15 mouse cellular contexts compared by ENCODE assay signal in the genomic region with DNA sequence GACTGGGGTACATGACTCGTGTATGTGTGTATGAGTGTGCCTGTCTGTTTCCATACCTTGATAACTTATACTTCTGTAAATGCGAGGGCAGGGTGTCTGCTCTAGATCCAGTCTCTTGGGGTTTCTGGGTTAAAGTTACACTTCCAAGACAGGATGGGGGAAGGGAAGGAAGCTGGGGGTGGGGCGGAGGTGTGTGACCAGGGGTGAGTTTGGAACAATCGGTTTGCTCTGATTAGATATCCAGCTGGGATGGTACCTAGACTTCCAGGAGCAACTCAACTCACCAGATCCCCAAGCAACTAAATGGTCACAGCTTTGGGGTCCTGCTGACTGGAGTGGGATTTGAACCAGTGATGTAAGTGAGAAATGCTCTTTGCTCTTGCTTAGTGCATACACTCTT.
"Had no signal": no experiment of that assay in that cellular context is flagged by ENCODE, and none has a peak within 500 bp of the region (broad histone marks: within the 10 kb centered on the region; RNA-seq: fewer than 3 reads in every experiment).

No protein-coding gene starts in this region.

- H3K9me3 ChIP-seq: limb, embryonic 15.5 days; liver, embryonic 12.5 days; midbrain, embryonic 10.5 days; neural tube, embryonic 12.5 days had no signal

- H3K27me3 ChIP-seq: limb, embryonic 15.5 days; liver, embryonic 12.5 days; neural tube, embryonic 12.5 days had no signal

- ATAC-seq: liver, embryonic 12.5 days had no signal

- H3K4me2 ChIP-seq: limb, embryonic 15.5 days; liver, embryonic 12.5 days; lung, embryonic 14.5 days; neural tube, embryonic 12.5 days had no signal

- H3K27ac ChIP-seq: kidney, postnatal 0 days; limb, embryonic 15.5 days; liver, embryonic 12.5 days; midbrain, embryonic 10.5 days; neural tube, embryonic 12.5 days had no signal

- H3K9ac ChIP-seq: limb, embryonic 15.5 days; liver, embryonic 12.5 days; lung, embryonic 14.5 days; neural tube, embryonic 12.5 days had no signal

- H3K36me3 ChIP-seq: limb, embryonic 15.5 days; liver, embryonic 12.5 days; midbrain, embryonic 10.5 days; neural tube, embryonic 12.5 days had no signal

- DNase-seq: kidney, postnatal 36 days; layer of hippocampus, adult 9-11 months; left cerebral cortex, postnatal 4 days; lung, embryonic 14.5 days; lung, postnatal 10 days; lung, postnatal 4 days; midbrain, embryonic 14.5 days; spleen, adult 18-20 months; thymus, adult 2 months; thymus, postnatal 25 days had no signal

- H3K4me3 ChIP-seq: limb, embryonic 15.5 days; liver, embryonic 12.5 days; midbrain, embryonic 10.5 days; neural tube, embryonic 12.5 days had no signal

- H3K4me1 ChIP-seq: liver, embryonic 12.5 days had no signal
